Mouse (Mus musculus) kidney, postnatal 4 days (tissue): ENCODE measurements around the gene Meox1.

Experiments
- DNase-seq, 2 experiments: peaks; one replicate each; pipeline ENCODE4 v3.0.0; 2021; ENCODE audit warnings: mixed read lengths in 2 of 2

Meox1 gene

GRCm38 (mm10) chr11:101894204-101894603 lies at the start of gene Meox1:
TSS of gene Meox1 (minus strand) at chr11:101894374.
- DNase-seq, result peak in 1 of 2 experiments; percentile 19

DNA sequence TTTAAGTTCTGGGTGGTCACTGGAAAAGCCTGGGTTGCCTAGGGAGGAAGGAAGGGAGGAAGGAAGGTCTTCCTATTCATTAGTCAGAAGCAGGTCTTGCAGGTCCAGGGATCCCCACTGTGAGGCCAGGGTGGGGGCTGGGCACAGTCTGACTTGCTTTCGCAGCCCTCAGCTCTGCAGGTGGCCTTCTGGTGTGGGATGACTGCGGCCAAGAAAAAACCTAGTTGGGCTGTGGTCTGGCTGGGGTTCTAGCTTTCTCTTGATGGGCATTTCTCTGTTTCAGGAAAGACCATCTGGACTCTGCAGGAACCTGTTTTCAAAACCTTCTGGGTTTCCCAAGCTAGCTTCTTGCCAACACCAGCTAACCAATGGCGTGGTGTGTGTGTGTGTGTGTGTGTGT lies 48.9 kb upstream of the Meox1 start:
- peak; percentile 27 to 40 for DNase-seq

GRCm38 (mm10) chr11:101937108-101937507 lies 42.9 kb upstream of the Meox1 start:
- DNase-seq, result peak; percentile 55 to 68

DNA sequence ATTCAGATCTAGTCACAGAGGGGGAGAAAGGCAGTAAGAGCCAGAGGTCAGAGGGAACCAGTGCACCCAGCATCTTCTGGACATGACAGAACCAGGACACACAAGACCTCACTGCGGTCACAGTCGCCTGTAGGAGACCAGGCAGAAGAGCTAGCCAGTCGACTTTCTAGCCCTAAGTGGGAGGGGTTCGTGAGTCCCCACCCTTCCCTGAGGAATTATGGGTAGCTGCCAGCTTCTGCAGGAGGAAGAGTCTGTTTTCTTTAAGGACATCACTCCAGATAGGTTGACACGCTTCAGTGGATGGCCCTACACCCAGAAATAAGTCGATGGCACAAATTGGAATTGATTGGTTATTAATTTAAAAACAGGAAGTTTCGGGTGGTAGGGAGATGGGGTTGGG lies 42.2 kb upstream of the Meox1 start:
- DNase-seq, result no peak

DNA sequence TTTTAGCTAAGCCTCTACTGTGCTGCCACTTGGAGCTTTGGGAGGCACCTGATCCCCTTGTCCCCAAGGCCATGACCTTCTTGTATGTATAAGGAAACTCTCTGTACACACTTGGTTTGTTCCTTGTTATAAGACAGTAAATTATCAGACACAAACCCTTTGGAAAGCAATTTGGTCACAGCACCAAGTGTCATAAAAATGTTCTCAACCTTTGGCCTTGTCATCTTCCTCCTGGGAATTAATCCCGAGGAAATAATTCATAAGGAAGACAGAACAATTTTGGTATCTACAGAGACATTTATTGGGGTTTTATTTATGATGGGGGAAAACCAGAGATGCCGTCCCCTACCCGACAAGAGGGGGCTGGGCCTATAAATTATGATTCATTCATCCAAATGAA lies 41.6 kb upstream of the Meox1 start:
- no peak for DNase-seq

DNA sequence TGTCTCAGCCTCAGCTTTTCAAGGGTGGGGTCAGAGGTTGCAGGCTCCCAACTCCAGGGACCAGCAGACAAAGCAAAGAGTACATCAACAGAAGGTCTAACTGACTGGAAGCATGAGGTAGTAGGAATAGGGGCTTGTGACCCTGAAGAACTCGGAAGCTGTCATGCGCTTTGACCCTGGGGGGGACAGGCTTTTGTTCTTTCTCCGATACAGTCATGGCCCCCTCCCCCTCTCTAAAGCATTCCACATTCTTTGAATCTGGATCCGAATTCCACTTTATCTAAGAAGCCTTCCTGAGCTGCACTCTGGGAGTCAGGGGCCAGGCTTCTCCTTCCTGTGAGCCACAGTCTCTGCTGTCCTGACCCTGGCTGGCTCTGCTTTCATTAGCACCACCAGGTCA lies 37.8 kb upstream of the Meox1 start:
- no peak for DNase-seq

GRCm38 (mm10) chr11:101928030-101928762 lies 34.0 kb upstream of the Meox1 start:
- DNase-seq, result peak; percentile 69 to 78

DNA sequence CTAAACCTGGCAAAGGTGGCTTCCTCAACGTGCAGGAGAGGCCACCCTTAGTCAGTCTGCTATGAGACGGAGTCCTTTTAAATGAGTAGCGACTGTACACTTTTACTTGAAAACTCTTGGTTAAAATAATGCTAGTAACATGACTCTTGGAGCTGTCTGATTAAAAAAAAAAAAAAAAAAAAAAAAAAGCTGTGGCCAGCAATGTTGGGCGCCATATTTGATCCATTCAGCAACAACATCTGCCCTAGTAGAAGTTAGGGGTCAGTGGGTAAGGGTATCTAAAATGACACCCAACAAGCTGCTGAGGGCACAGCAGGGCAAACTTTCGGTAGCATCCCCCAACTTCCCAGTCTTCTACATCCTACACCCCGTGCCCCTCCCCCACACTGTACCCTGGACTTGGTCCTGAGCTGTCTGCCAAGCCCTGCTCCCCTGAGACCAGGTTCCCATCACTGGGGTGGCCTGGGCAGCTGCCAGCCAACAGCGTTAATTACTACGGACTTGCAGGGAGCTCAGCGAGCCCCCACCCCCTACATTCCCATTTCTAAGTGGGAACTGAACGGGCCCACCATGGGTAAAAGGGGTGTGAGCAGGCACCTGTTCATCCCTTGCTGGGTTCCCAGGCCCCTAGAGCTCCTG lies 32.9 kb upstream of the Meox1 start:
- DNase-seq, result no peak

DNA sequence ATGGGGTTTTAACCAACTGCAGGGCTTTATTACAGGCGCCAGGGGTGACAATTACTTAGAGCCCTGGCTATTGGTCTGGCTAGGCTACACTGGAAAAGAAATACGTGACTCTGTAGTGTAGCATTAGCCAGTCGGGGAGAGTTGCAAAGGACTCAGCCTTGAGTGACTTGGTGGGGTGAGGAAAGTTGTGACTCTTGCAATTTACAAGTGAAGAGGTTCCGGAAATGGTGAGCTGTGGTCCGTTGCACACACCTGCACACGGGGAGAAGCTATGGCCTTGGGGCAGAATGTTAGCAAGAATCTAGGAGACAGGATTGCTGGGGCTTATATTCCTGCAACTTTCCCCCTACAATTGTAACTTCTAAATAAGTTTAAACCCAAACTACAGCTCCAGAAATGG lies 31.5 kb upstream of the Meox1 start:
- DNase-seq, result no peak

- DNase-seq, result no peak
Observed at GRCm38 (mm10) chr11:101924441-101924976, 30.3 kb upstream of the Meox1 start.

- no peak for DNase-seq
Observed at GRCm38 (mm10) chr11:101923988-101924387, 29.8 kb upstream of the Meox1 start.

GRCm38 (mm10) chr11:101921361-101921952 lies 27.3 kb upstream of the Meox1 start:
- DNase-seq, result no peak

- DNase-seq, result peak; percentile 90 to 91
Observed at GRCm38 (mm10) chr11:101919660-101920059, 25.5 kb upstream of the Meox1 start.

GRCm38 (mm10) chr11:101918609-101919008 lies 24.4 kb upstream of the Meox1 start:
- no peak for DNase-seq

GRCm38 (mm10) chr11:101916772-101917171 lies 22.6 kb upstream of the Meox1 start:
- DNase-seq, result peak in 1 of 2 experiments; percentile 30

GRCm38 (mm10) chr11:101913591-101913990 lies 19.4 kb upstream of the Meox1 start:
- DNase-seq, result no peak

DNA sequence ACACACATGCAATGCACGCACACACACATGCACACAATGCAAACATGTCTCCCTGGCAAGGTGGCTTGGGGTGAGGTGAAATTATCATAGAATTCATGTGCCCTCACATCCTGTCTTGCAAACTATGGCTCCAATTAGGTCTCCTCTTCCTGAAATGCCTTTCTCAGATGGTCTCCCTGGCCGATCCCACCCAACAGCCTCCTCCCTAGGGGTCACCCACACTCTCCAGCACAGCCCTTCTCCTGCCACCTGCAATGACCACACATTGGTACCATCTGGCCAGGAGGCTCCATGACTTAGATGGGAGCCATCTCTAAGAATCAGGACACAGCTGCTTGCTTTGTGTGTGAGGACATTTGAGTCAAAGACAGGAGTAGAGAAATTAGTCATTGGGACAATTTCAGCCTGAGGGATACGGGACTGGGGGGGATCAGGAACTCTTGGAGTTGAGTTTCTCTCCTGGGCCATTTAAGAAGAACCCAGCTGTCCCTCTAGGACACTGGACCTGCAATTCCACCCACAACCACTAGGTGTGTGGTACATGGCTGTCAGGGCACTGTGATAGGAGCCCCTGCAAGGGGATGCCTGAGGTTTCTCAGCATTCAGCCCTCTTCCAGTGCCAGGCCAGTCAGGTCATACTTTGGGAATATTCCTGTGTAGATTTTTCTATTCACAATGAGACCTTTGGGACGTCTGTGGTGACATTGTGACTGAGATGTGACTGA lies 17.8 kb upstream of the Meox1 start:
- DNase-seq, result peak; percentile 54 to 55

DNA sequence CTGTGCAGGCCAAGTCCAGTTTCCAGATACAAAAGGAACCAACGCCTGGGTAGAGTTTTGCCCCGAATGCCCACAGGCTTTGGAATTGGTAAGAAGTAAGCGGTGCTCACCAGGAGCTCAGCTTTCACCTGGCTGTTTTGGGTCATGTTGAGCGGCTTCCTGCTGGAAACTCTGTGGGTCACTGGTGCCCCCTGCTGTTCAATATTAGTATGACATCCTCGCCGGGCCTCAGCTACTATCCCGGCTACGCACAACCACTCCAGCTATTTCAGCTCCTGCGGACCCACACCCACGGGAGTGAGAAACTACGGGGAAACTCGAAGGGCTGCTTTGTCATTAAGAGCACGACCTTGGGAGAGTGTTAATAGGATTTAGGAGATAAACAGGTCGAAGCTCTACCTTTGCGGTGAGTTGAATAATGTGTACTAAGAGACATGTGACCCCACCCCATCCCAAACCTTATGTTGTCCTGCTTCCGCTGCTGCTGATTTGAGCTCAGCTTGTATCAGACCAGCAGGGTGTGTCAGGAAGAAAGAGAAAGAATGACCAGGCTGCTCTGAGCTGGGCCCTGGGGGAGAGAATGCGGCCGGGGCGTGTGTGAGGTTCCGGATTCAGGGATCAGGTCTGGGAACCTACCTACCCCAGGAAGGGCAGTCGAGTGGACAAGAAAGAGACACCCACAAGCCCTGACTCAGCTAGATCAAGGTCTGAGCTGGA lies 16.2 kb upstream of the Meox1 start:
- DNase-seq, result peak; percentile 90 to 91

GRCm38 (mm10) chr11:101908777-101909176 lies 14.6 kb upstream of the Meox1 start:
- DNase-seq, result no peak

- DNase-seq, result peak; percentile 91
Observed at GRCm38 (mm10) chr11:101905115-101905514, 10.9 kb upstream of the Meox1 start.

GRCm38 (mm10) chr11:101901309-101901708 lies 7.1 kb upstream of the Meox1 start:
- peak; percentile 60 to 66 for DNase-seq

- DNase-seq, result no peak
Observed at GRCm38 (mm10) chr11:101898328-101898727, 4.2 kb upstream of the Meox1 start.
